Mouse (Mus musculus) spleen, postnatal 36 days (tissue): ENCODE results near the gene Ifnar2.

Experiments used
- DNase-seq, 2 experiments: peaks; one replicate each; pipeline ENCODE4 v3.0.0; 2022; ENCODE audit warnings: low spot score in 2 of 2, mixed read lengths in 1 of 2

Gene Ifnar2

DNA sequence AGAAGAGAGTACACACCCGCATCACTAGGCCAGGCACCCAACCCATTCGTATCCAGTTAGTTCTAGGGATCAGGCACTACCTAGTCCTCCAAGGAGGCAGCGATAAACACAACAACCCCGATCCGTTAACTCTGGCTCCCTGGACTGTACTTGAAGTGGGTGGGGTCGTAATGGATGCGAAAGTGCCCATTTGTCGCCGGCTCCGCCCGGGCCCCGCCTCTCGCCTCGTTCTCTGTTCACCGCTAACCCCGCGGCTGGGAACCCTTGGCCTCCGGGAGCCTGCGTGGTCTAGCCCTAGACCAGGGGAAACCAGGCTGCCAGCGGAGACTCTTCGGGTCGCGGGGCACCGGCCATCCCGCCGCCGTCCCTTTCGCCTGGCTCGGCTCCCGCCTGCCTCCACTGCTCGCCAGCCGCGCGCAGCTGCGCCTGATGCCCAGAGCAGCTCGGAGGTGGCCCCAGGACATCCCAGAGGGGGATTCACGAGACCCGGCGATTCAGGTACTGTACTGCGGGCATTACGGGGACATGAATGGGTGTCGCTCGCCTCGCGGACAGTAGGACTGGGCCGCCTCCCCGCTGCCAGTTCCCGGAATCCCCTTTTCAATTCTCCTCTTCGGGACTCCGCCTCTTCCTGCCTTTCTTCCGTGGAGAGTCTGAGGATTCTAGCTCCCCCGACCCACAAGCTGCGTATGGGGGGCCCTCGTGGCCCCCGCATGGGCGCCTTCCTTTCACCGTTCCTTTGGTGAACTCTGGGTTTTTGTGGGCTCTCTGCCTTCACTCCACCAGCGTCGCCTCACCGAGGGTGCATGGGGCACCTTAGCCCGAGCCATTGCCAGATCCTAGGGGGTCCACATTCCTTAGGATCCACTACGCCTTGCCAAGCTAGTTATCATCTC is at the start of gene Ifnar2:
Ifnar2 (plus strand) TSS at position 207 of the 896 bp plus-strand sequence.
- DNase-seq: peak; percentile 85 to 88

DNA sequence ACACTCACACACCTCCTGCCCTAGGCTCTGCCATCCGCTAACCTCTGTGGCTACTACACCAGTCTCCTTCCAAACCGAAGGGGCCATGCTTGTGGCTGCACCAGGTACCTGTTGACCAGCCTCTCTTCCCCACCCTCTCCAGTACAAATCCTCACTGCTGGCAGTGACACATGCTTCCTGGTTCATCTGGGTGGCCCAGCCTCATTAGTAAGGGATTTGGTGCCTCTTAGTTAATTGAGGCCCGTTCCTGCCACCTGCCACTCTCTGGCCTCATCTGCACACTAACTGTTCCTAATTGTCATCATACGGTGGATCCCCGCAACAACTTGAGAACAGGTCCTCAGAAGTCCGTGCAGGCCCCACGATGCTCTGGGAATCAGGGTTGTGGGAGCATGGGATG is 45.0 kb upstream of the Ifnar2 start:
- no peak for DNase-seq

DNA sequence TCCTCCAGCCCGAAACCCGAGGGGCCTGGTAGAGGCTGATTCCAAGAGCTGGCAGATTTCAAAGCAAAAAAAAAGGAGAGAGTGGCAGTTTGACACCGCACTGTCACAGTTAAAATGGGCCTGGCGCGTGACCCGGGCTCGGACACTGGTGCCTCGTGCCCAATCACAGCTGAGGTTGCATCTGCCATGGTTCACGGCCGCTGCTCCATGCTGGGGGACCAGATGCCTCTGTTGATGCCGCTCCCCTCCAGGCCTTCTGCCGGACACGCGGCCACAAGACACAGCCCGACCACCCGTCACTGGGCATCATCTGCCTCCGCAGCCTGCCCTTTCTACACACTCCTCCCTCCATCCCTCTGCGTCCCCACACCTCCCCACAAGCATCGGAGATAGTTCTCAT is 43.7 kb upstream of the Ifnar2 start:
- no peak for DNase-seq

DNA sequence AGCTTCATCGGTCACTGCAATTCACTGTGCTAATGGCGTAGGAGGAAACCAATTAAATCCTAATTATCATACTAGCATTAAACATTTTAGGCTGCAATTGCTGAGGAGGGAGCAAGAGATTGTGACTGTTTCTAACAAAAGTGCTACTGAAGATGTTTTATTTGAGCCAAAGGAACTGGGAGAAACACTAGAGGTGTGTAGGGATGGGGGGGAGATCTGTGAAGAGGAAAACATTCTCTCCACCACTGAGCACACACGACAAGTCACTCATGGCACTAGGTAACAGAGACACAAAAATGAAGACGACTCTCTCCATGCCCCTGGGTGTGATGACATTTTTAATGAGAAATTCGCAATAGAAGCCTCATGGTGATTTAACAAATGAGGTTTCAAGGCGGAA is 42.1 kb upstream of the Ifnar2 start:
- no peak for DNase-seq

DNA sequence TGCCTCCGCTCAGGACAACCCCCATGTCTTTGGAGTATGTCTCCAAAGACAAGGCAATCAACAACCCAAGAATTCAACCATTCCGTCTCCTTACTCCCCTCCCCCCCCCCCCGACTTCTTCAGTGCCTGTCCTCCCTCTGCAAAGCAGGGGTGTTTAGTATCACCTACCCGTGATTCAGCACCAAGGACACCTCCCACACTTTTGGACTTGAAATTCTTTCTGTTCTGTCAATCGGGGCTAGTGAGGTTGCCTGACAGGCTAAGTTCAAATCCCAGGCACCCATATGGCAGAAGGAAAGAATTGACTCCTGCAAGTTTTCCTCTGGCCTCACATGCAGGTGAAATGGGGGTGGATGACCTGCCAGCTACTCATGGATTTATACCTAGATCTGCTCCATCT is 41.4 kb upstream of the Ifnar2 start:
- DNase-seq: no peak

DNA sequence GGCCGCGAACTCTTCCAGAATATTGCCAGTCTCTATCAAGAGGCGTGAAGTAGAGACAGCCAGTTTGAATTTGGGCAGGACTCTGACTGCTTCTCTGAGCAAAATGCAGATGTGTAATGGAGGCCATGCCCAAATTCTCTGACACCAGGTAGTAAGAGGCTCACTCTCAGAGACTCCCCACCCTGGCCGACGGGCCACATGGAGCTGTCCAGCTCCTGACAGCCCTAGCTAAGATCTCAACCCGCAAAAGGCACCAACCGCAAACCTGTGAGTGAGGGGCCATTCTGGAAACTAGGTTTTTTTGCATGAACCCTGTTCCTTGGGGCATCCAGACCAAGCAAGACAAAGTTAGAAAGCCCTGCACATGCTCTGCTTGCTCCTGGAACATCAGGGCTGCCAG is 39.7 kb upstream of the Ifnar2 start:
- no peak for DNase-seq

DNA sequence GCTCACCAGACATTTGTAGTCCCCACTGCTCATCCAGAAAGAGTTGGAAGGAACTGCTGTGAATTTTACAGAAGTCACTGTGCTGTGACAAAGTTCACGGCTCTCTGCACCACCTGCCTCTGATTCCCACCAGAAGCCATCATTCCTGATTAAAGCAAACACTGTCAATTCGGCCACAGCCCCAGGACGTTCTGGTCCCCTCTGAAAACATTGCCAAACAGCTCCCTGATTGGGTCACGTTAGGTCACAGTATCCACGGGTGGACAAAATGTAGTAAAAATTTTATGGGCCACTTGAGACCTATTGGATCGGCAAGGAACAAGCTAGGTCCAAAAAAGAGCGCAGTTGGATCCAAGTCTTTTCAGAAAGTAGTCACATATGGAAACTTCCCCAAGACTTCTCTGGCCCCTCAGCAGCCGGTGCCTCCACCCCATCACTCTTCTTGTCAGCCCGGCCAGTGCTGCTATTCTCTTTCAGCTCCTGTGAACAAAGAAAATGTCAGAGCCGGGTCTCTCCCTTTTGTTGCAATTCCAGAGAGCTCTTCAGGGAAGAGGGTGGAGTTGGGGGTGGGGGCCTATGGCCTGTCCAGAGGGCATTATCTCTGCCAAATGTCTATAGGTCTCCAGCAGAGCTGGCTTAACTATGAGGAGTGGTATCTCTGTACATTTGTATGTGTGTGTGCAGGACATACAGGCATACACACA is 38.2 kb upstream of the Ifnar2 start:
- DNase-seq: no peak

DNA sequence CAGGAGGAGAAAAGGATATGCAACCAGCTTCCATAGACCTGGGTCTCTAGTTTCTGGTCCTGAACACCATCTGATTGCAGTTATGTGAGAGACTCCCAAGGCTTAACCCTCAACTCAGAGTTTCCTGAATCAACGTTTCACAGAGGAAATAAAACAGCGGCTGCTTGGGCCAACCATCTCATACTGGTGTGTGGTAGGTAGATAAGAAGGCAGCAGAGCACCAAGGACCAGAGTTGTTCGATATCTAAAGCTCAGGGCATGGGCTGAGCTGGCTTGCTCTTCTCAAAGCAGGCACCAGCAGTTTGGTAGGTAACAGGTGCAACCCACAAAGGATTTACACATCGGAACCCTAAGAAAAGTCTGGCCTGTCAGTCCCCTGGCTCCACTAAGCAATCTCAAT is 35.8 kb upstream of the Ifnar2 start:
- DNase-seq: no peak

DNA sequence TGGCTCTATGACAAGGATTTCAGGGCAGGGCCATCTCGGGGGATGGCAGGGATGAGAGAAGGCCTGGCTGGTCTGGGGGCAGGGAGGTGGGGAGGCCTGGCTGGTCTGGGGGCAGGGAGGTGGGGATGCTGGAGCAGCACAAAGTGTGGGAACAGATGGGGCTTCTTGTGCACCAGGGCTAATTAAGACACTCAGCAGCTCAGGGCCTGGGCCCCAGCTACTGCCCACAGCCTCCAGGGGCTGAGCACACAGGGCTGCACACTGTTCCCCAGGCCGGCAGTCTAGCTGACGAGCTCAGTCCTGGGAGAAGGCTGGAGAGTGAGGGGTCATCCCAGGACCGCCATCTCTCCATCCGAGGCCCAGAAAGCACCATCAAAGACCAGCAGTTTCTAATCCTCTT is 35.1 kb upstream of the Ifnar2 start:
- no peak for DNase-seq

DNA sequence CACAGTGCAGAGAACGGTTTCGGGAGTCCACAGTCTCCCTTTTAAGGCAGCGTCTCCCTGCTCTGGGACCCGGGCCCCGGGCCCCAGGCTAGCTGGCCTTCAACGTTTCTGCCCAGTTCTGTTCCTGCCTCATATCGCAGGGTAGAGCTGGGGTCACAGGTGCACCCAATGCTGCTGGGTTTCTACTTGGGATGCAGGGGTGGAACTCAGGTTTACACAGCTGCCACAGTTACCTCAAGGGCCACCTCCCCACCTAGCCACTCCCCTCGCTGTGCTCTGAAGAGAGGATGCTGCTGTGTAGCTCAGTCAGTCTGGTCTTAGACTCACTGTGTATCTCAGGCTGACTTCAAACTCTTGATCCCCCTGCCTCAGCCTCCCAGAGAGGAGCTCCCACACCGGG is 26.1 kb upstream of the Ifnar2 start:
- DNase-seq: no peak

DNA sequence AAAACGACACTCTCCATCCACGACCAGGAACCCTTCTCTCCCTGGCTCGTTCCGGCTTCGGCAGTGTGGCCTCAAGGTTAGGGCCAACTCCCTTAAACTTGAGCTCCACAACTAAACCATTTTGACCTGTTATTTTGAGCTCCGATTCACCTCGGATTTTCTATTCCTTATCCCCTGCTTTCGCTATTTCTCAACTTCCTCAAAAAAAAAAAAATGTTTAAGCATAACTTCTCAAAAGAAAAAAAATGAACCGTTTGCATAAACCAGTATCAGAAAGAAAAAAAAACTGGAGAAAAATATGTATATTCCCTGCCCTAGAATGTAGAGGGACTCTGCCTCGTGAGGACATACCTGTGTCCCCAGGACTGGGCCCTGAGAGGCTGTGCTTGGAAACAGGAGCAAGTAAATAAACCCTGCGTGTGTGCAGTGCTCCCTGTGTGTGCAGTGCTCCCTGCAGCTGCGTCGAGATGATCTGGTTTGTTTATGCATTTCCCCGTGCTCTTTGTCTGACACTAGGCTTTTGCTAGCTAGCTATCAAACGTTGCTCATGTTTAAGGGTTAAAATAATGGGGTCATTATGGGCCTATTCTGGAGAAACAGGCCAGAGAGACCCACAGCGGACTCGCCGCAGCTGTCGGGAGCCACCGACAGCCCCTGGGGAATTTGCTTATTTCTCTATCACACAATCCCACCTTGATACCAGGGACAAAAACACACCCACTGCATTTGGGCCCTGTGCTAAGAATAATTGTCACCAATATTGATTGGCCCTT is 24.9 kb upstream of the Ifnar2 start:
- DNase-seq: peak in 1 of 2 experiments; percentile 25

DNA sequence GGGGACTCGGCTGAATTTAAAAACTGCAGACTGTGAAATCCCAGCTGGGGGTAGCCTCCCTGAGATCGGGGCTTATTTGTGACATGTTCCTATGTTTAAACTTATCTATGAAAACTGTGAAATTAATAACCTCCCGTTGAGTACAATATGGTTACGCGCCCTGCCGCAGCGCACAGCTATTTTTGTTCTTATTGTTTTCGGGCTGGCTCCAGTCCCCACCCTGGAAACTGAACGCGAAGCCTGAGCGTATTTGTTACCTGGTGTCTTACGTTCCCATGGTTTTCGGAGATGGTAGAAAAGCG is 24.4 kb upstream of the Ifnar2 start:
- DNase-seq: peak in 1 of 2 experiments; percentile 40

DNA sequence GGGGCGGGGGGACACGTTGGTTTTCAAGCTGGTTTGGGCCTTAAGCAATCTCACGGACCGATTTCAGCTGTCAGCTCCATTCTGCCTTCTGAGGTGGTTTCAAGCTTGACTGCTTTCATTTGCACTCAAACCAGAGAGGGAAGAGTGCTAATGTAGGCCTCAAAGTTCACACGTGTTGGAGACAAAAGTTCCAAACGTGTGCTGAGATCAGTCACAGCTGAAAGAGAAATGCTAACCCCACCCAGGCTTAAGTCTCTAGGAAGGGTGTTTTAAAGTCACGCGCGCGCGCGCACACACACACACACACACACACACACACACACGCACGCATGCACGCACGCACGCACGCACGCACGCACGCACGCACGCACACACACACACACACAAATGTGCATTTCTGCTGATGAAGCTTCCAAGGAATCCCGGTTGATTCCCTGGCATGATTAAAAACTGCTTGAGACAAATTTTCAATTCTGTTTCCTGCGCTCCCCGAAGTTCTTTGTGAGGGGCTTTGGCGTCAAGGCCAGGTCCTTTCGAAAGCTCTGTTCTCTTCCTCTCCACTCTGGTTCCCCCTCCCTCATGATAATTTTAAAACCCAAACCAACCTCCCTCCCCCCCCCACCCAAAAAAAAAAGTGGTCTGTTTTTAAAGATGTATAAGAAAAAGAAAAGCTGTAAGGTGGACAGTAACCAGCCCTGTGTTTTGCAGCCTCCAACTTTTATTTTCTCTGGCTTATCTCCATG is 23.8 kb upstream of the Ifnar2 start:
- DNase-seq: peak; percentile 57 to 70

DNA sequence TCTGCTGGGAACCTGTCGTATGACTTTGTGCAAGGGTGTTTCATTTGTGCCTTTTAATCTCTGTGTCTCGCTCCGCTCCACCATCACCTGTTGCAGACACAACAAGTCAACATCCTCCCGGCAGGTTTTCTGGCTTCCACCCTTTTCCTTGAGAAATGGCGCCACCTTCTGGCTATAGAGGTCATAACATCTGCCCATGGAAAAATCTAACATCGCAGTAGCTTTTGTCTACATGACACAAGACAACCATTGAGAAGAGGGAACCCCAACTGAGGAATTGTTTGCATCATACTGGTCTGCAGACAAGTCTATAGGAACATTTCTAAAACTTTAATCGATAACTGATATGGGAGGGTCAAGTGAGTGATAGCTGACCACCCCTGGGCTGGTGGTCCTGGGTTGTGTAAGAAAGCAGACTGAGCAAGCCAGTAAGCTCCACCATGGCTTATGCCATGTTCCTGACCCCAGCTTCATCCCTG is 20.5 kb upstream of the Ifnar2 start:
- peak; percentile 69 to 82 for DNase-seq

DNA sequence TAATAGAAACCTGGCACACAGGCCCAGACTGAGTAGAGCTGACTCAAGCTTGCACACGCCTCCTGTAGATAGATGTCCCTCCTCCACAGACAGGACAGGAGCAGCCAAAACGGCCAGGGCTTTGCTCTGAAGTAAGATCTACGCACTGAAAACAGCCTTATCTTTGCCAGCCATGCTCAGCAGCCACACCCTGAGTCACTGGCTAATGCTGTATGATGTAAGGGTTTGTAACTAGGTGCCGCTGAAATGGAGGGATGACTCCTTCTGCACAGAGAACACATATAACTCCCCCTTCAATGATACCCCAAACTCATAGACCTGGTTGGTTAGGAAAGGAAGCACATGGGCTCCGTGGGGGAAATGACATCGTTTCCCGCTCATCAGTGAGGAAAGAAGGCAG is 19.8 kb upstream of the Ifnar2 start:
- peak; percentile 64 to 78 for DNase-seq

DNA sequence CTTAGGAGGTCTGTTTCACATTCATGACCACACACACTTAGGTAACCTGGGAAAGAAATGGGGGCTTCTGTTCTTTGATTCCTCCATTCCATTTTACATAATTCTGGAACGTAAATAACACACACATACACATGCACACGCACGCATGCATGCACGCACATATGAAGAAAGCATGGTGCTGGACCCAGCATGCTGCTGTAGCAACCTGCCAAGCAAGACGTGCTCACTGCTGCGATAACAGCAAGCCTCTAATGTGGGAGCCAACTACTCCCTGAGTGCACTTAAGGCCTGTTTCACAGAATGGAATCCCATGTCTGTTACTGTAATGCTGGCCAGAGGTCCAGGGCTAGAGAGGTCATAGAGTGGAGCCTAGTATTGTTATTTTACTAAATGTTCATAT is 19.4 kb upstream of the Ifnar2 start:
- DNase-seq: peak in 1 of 2 experiments; percentile 27

DNA sequence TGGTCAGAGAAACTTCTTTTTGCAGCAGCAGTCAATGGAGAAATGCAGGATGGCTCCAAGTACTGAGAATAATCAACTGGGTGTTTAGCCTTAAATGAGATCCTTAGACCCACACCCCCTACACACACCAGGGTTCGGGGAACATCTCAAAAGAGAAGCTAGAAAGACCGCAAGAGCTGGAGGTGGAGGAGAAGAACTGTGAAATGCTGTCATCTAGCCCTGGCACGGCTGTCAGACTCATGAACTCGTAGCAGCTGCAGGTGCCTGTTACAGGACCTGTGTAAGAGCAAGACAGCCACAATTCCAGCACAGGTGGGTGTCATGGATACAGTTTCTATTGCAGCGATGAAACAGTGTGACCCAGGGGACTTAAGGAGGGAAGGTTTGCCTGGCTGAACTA is 18.9 kb upstream of the Ifnar2 start:
- DNase-seq: no peak

DNA sequence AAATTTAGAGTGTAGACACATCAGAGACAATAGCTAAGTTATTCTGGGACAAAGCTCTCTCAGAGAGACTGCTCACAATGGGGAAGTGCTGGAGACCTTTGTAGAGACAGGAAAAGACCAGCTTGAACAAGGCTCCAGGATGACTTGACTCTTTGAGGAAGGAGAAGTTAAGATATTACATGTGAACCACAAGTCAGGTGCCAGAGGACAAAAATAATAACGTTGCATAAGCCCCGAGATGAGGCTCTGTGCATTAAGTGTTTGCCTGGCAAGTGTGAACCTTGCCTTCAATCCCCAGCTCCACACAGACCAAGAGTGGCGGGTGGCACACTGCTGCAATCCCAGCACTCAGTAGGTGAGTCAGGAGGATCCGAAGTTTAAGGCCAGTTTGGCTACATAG is 18.0 kb upstream of the Ifnar2 start:
- peak; percentile 41 to 64 for DNase-seq

DNA sequence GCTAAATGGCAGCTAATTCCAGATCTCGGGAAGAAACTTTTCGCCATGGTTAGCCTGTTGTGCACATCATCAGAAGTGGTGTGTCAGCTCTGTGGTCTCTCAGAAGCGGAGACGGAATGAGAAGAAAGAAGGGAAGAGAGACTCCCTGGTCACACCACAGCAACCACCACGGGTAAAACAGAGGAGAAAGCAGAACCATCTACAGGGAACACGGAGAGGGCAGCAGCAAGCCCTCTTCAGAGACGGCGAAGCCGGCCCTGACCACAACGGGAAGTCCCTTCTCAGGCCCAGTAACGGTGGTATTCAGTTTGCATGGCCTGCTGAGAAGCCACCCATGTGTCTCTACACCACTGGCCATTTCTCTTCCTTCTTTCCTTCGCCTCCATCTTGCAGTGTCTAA is 17.4 kb upstream of the Ifnar2 start:
- DNase-seq: peak; percentile 79 to 80

DNA sequence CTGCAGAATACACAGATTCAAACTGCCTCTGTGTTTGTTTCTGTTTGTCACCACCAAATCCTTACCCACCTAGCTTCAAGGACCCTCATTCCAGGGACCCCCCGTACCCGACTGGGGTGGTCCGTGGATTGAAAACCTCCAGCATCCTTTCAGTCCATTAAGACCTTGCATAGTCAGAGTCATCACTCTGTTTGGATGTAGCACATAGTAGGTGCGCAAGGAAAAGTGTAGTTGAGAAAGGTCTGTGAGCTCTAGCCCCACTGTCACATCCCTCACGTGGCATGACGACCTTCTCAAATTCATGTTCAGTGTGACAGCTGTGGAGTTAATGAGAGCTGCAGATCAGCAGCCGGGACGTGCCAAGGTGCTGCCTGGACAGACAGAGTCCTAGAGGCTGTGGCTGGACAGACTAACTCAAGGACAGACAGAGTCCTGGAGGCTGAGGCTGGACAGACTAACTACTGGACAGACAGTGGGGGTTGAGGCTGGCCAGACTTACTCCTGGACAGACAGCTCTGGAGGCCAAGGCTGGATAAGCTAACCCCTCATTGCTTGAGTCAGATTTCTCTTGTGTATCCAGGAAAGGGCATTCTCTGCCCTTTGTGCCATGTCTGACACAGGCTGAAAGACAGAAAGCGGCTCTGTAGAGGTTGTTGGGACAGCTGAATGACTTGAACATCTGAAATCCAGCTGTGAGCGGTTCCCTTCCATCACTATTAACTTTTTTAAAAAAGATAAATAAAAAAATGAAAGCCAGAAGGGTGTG is 15.6 kb upstream of the Ifnar2 start:
- DNase-seq: no peak

DNA sequence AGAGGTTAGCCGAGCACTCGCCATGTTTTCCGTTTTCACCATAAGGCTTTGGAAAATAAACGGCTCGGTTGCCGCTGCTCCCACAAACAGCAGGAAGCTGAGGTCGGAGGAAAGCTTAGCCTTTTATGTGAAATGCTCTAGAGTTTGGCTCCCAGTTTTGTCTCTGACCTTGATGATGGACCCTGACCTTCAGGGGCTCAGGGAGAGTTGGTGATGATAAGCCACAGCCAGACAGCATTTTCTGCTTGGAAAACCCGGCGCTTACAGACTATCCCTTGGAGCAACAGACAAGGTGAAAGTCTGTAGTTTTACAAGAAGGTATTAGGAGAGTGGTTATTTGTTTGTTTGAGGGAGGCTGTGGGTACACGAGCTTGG is 15.1 kb upstream of the Ifnar2 start:
- DNase-seq: no peak
